Mouse (Mus musculus): ENCODE measurements around the gene 8030474K03Rik. TPM values are rescaled to one million over a fixed set of nuclear protein-coding genes. Genes with fewer than 3 reads are reported as not detected.

Gene 8030474K03Rik
- 0.38 and 0.42 TPM in 2 replicates for polyA plus RNA-seq (2015; fragmentation: Nextera tagmentation; extraction: Ambion mirVana)

GRCm38 (mm10) chrX:101794342-101794741 lies at the start of gene 8030474K03Rik, which contains the start of gene Gm4779:
Gene 8030474K03Rik (plus strand): TSS chrX:101794656.
Gene Gm4779 (minus strand): TSS chrX:101794423.

Other genes starting within 250 kb of the 8030474K03Rik start
- 67.2 and 75.3 TPM in 2 replicates for gene Ogt, start 154.6 kb upstream of the 8030474K03Rik start, polyA plus RNA-seq (2015; fragmentation: Nextera tagmentation; extraction: Ambion mirVana)
- gene Cxcr3, start 60.4 kb upstream of the 8030474K03Rik start, polyA plus RNA-seq (2015; fragmentation: Nextera tagmentation; extraction: Ambion mirVana): 1.5 and 2.1 TPM in 2 replicates
- 0.41 and 0.72 TPM in 2 replicates for gene Gm4779, start 233 bp upstream of the 8030474K03Rik start, polyA plus RNA-seq (2015; fragmentation: Nextera tagmentation; extraction: Ambion mirVana)
- 5.0 and 6.1 TPM in 2 replicates for gene Nhsl2, start 54.7 kb downstream of the 8030474K03Rik start, polyA plus RNA-seq (2015; fragmentation: Nextera tagmentation; extraction: Ambion mirVana)

All from spleen, postnatal 0 days (tissue).